Mouse (Mus musculus) erythroblast, embryonic 14.5 days (primary cell): ENCODE measurements around the gene Fam50b.

ENCODE experiments used
- GATA1 ChIP-seq: IDR thresholded peaks from 2 replicates; pipeline ENCODE4 v1.6.1; 2012; ENCODE audit warnings: low read length, inconsistent platforms, mixed read lengths
- TAL1 ChIP-seq: IDR thresholded peaks from 3 replicates; pipeline ENCODE4 v1.6.1; 2012; ENCODE audit warnings: low read length, inconsistent platforms, mixed read lengths

DNA sequence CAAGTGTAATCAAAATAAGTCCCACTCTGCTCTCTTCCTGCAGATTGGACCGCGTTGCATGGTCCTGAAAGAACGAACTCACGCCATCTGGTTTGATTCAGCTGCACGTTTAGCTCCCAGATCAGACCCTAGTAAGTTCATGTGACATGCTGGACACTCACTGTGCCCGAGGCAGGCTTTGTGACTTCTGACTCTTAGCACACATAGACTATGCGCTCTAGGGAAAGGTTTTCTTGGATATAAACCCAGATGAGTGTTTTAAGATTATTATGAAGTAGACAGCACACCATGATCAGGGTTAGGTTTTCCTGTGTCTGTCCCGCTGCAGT is 8.2 kb upstream of the Fam50b start:
- TF ChIP-seq GATA1 (no peak), TAL1 (no peak)
